Mouse (Mus musculus) embryonic facial prominence, embryonic 12.5 days (tissue): ENCODE measurements around the gene Ccdc182. TPM values are rescaled to one million over a fixed set of nuclear protein-coding genes. Genes with fewer than 3 reads are reported as not detected.
A peak's percentile ranks its signal among the peaks of the same experiment; 100 is the strongest.

ENCODE experiments used
- ATAC-seq: fragments of 200-750 bp; cut with Nextera tagmentation; 2 replicates; pipeline ENCODE4 v1.8.0; 2017; ENCODE audit not compliant: insufficient number of reproducible peaks, insufficient read depth, low FRiP score, low TSS enrichment
- H3K27ac ChIP-seq: fragments of 300-500 bp; sonication (generic); 2 replicates; pipeline ENCODE4 v1.5.1; 2016; ENCODE audit warnings: mild to moderate bottlenecking
- H3K27me3 ChIP-seq: fragments of 300-500 bp; sonication (generic); 2 replicates; pipeline ENCODE4 v1.6.1; 2016; ENCODE audit warnings: mild to moderate bottlenecking, moderate library complexity
- H3K36me3 ChIP-seq: fragments of 300-500 bp; sonication (generic); 2 replicates; pipeline ENCODE4 v1.6.1; 2016; ENCODE audit warnings: mild to moderate bottlenecking
- H3K4me1 ChIP-seq: fragments of 300-500 bp; sonication (generic); 2 replicates; pipeline ENCODE4 v1.6.1; 2016
- H3K4me2 ChIP-seq: fragments of 300-500 bp; sonication (generic); replicated peaks from 2 replicates; pipeline ENCODE4 v1.6.1; 2016; ENCODE audit warnings: mild to moderate bottlenecking, moderate library complexity
- H3K4me3 ChIP-seq: fragments of 300-500 bp; sonication (generic); 2 replicates; pipeline ENCODE4 v1.5.1; 2016; ENCODE audit warnings: mild to moderate bottlenecking
- H3K9ac ChIP-seq: fragments of 300-500 bp; sonication (generic); 2 replicates; pipeline ENCODE4 v1.6.1; 2016; ENCODE audit warnings: mild to moderate bottlenecking, moderate library complexity
- H3K9me3 ChIP-seq: fragments of 300-500 bp; sonication (generic); 2 replicates; pipeline ENCODE4 v1.6.1; 2016; ENCODE audit warnings: mild to moderate bottlenecking, moderate library complexity
- WGBS: fragments of 180-500 bp; shearing (Covaris S2); methylation state at CpG from one replicate; pipeline ENCODE4 v1.1.7; 2016; 5-methylcytosine and 5-hydroxymethylcytosine counted together
- polyA plus RNA-seq: library from polyadenylated mRNA; unstranded; fragments of >200 nt; fragmentation: Nextera tagmentation; extraction: Ambion mirVana; gene quantifications from 2 replicates; pipeline ENCODE4 v1.2.1, GENCODE M21; 2016

Ccdc182 gene
- polyA plus RNA-seq, result 0.93 and 1.9 TPM in 2 replicates

DNA sequence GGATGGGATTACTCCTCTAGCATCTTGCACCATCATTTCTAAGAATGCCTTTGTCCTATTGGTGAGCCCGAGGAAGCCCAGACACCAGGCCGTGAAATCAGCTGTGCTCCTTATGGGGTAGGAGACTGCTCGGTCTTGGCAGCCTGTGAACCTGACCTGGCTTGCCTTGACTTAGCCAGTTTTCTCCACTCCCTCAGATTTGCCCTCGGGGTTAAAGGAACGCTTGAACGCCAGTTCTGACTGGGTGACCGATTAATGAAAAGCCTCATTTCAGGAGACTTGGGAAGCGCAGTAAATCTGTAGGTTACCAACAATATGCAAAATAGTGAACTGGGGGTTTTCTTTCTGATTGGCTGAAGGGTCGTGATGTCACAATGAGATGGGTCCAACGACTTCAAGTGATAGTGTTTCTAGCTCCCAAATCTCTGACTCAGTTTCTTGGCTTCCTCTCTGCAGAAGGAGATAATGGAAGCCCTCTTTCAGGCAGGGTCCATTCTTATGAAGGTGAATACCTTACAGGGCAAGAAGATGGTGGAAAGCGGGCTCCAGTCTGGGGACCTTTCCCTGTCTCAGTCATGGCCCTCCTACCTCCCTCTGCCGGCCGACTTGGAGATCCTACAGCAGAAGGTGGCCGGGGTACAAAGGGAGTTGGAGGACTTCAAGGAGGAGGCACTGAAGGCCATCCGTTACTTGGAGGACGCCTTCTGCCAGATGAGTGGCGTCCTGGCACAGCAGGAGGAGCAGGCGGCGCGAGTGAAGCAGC, at the start of gene Ccdc182:
Gene Ccdc182, plus strand, starts transcription at position 428 of the 763 bp plus-strand sequence.
- Histone ChIP-seq H3K4me1 (0 out of 2 replicates have a peak, but pooled peaks cover 5% of the 10 kb centered on the region), H3K36me3 (no peaks in the 10 kb centered on the region), H3K27ac (no peak within 1 kb of the TSS), H3K9ac (peak within 1 kb of the TSS; percentile 15; the same call in 1 of the 2 replicates), H3K27me3 (no peaks in the 10 kb centered on the region), H3K9me3 (no peaks in the 10 kb centered on the region), H3K4me3 (peak within 1 kb of the TSS; percentile 27), H3K4me2 (peak within 1 kb of the TSS; percentile 49)
- no peak for ATAC-seq
- 27% methylated on average over 20 of the region's 20 CpGs for WGBS

DNA sequence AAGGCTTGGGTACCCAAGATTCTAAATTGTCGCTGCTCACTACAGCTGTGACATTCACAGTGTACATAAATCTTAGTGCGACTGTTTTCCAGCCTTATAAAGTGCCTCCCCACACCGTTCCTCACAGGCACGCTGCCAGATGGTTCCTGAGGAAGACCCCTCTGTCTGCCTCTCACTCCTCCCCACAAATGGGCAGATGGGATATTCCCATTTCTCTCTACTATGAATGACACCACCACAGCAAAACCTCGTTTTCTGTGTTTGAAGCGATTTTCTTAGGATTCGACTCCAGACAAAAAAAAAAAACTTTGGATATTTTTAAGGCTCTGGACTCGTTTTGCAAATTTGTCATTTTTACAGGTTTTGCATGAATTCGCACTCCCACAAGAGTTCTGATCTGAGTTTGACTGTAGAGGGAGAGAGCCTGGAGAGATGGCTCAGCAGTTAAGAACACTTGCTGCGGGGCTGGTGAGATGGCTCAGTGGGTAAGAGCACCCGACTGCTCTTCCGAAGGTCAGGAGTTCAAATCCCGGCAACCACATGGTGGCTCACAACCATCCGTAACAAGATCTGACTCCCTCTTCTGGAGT, 48.2 kb upstream of the Ccdc182 start:
- ATAC-seq, result no peak
- Histone ChIP-seq H3K9ac (no peak overlapping the region), H3K27me3 (no peaks in the 10 kb centered on the region), H3K27ac (no peak overlapping the region), H3K36me3 (no peaks in the 10 kb centered on the region), H3K4me3 (no peak overlapping the region), H3K4me1 (peaks cover 11% of the 10 kb centered on the region), H3K9me3 (no peaks in the 10 kb centered on the region), H3K4me2 (no peak overlapping the region)
- WGBS, result 84% methylated on average over 14 of the region's 14 CpGs

DNA sequence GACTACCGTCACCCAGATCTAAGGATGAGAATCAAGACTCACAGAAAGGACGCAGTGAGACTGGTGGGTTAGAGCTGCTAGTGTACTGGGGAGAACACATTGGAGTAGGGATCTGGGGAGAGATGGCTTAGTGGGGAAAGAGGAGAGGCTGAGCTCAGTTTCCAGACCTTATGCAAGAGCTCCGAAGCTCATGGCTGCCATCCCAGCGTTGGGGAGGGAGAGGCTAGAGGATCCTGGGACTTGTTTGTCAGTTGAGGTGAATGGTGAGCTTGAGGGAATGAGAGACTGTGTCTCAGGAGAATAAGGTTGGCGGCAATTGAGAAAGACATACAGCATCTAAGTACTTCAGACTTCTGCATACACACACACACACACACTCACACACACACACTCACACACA, 45.2 kb upstream of the Ccdc182 start:
- WGBS, result 49% methylated on average over 5 of the region's 5 CpGs
- H3K27ac ChIP-seq, result no peak overlapping the region
- no peak overlapping the region for H3K4me3 ChIP-seq
- H3K9me3 ChIP-seq, result no peaks in the 10 kb centered on the region
- peaks cover 11% of the 10 kb centered on the region for H3K4me1 ChIP-seq
- no peak overlapping the region for H3K4me2 ChIP-seq
- H3K9ac ChIP-seq, result no peak overlapping the region
- ATAC-seq, result no peak
- H3K27me3 ChIP-seq, result no peaks in the 10 kb centered on the region
- no peaks in the 10 kb centered on the region for H3K36me3 ChIP-seq

DNA sequence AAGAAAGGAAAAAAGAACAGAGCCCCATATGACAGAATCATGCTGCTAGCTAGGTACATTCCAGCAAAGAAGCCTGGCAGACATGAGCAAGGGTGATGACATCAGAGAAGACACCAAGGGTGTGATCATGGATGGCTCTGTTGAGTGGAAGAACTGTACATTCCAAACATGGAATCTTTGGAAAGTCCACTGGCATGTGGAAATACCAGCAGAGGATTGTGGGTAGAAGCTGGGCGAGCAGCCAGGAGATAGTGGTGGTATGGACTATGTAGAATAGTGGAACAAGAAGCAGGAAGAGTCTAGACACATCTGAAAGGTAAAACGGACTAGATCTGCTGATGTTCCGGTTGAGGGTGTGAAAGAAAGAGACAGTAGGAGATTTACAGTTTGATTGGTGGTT, 43.3 kb upstream of the Ccdc182 start:
- Histone ChIP-seq H3K4me2 (no peak overlapping the region), H3K36me3 (no peaks in the 10 kb centered on the region), H3K27me3 (no peaks in the 10 kb centered on the region), H3K27ac (no peak overlapping the region), H3K4me1 (peaks cover 11% of the 10 kb centered on the region), H3K9ac (no peak overlapping the region), H3K9me3 (no peaks in the 10 kb centered on the region), H3K4me3 (no peak overlapping the region)
- no peak for ATAC-seq
- WGBS, result 87% methylated on average over 3 of the region's 3 CpGs

DNA sequence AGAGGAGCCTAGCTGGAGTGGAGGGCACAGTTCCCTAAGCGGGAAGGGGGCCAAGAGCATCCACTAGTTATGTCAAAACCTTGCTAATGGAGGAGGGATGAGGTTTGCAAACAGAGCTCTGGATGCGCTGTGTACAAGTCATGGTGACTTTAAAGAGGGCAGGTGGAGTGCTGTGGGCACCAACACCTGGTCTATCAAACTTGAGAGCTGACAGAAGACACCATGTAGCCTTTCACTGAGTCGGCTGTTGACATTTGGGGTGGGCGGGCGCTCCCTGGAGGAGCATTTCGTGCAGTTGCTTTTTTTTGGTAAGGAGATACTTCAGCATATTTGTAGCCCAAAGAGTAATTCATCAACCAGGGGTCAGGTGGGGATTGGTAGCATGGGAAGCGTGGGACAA, 42.6 kb upstream of the Ccdc182 start:
- no peak for ATAC-seq
- Histone ChIP-seq H3K4me3 (no peak overlapping the region), H3K27me3 (no peaks in the 10 kb centered on the region), H3K9ac (no peak overlapping the region), H3K4me1 (peaks cover 11% of the 10 kb centered on the region), H3K27ac (no peak overlapping the region), H3K4me2 (no peak overlapping the region), H3K9me3 (no peaks in the 10 kb centered on the region), H3K36me3 (no peaks in the 10 kb centered on the region)
- WGBS, result 72% methylated on average over 7 of the region's 7 CpGs

DNA sequence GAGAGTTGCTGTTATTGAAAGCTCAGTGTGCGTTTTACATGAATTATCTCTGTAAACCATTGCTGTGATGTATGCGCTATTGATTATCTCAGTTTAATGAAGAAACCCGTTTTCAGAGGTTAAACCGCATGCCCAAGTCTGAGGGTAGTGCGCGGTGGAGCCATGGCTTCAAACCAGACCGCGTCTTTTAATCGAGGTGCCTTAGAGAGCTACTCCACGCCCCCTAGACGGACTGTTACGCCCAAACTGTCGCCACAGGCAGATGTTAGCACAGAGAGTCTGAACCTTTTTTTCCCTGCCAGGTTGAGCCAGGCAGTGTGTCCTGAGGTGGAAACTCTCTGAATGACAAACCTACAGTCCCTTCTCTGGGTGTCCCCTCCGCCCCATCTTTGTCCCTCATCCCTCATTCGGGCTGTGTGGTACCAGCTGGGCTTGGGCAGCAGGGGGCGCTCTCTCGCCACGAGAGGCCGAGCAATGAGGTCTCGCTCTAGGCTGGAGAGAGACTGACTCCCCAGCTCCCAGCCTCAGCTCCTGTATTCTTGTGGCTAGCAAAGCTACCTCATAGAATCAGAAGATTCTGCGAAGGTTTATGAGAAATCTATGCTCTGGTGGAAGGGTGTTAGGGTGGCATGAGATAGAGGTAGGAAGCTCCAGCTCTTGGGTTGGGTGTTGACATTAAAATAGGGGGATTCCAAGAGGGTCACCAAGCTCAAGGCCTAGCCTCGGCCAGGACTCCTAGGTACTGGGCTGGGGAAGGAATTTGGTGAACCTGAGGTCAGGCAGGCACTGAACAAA, 41.7 kb upstream of the Ccdc182 start:
- peak overlapping the region; percentile 7; the same call in 1 of the 2 replicates for H3K27ac ChIP-seq
- peak; percentile 86 for ATAC-seq
- H3K4me3 ChIP-seq, result no peak overlapping the region
- H3K4me1 ChIP-seq, result peaks cover 11% of the 10 kb centered on the region
- H3K4me2 ChIP-seq, result peak overlapping the region; percentile 35
- H3K36me3 ChIP-seq, result no peaks in the 10 kb centered on the region
- H3K27me3 ChIP-seq, result no peaks in the 10 kb centered on the region
- H3K9ac ChIP-seq, result no peak overlapping the region
- WGBS, result 17% methylated on average over 22 of the region's 22 CpGs
- H3K9me3 ChIP-seq, result no peaks in the 10 kb centered on the region

DNA sequence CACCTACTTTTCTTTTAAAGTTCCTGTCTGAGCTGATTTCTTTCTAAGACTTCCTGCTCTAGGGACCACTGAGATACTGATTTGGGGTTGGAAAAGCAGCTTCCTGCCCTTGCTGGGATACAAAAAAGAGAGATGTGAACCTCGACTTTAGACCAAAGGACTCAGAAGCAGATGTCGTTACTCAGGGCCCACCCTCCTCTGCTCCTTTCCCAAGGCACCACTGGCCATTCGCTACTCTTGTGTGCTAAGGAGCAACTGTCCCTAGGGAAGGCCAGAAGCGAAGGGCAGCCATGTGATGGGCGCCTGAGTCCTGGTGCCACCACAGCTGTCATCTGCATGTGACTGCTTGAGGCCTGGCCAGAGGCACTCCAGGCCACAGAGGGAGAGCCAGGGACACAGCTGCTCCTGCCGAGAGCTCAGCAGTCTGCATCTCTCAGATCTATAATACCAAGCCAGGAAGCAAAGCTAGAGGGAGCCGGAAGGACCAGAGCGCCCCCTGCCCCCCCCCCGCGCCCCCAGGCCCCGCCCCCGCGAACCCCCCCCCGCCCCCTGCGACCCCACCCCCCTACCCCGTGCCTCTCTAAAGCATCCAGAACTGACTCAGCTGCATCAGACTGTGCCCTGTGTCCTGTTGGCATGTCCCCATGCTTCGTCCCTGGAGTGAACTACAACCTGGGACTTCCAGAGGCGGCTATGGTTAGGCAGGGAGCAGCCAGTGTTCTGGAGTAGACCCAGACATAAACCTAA, 40.9 kb upstream of the Ccdc182 start:
- Histone ChIP-seq H3K4me3 (no peak overlapping the region), H3K36me3 (no peaks in the 10 kb centered on the region), H3K27ac (peak overlapping the region; percentile 7; the same call in 1 of the 2 replicates), H3K4me1 (peaks cover 11% of the 10 kb centered on the region), H3K9me3 (no peaks in the 10 kb centered on the region), H3K9ac (no peak overlapping the region), H3K27me3 (no peaks in the 10 kb centered on the region), H3K4me2 (no peak overlapping the region)
- WGBS, result 29% methylated on average over 10 of the region's 18 CpGs
- ATAC-seq, result no peak

DNA sequence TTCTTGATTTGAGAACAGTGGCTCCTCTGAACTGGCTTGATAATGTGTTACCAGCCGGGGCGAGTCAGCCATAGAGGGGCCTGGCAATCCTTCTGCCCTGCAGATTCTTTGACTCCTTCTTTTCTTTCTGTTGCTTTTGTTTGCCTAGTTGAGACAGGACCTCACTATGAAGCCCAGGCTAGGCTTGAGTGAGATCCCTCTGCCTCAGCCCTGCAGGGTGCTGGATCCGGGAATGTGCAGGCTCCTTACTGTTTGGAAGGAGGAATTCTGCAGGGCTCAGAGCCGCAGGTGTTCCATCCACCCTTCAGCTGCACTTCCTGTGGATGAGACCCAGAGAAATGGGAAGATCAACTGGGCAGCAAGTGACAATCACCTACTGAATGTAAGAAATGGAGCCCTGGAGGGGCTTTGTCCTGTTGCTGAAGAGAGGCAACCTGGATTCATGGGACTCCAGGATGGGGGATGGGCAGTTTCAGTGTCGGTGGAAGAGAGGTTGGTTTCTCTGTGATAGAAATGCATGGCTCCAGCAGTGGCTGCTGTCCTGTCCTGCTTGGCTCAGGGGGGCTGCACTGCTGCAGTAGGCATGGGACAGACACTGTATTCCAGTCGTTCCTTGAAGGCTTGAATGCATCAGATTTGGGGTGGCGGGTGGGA, 40.2 kb upstream of the Ccdc182 start:
- no peak for ATAC-seq
- no peaks in the 10 kb centered on the region for H3K27me3 ChIP-seq

DNA sequence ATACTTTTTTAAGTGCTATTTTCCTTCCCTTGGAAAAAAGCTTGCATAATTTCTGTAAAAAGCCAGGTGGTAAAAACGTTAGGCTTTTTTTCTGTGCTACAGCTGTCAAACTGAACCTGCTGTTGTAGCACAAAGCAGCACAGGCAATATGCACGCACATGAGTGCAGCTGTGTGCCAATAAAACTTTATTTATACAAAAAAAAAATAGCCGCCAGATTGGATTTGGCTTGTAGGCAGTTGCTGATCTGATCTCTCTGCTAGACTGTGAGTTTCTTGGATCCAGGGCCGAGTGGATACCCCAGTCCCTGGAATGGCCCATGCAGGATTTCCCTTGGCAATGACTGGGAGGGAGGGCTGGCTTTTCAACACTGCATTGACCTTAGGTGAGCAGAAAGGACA, 36.2 kb upstream of the Ccdc182 start:
- 80% methylated on average over 4 of the region's 4 CpGs for WGBS
- Histone ChIP-seq H3K27ac (no peak overlapping the region), H3K9ac (no peak overlapping the region)

More for the DNA sequence above, 40.2 kb upstream of the Ccdc182 start:
- Histone ChIP-seq H3K9ac (no peak overlapping the region), H3K4me3 (no peak overlapping the region), H3K9me3 (0 out of 2 replicates have a peak, but pooled peaks cover 7% of the 10 kb centered on the region), H3K4me2 (no peak overlapping the region), H3K4me1 (peaks cover 11% of the 10 kb centered on the region), H3K27ac (no peak overlapping the region), H3K36me3 (no peaks in the 10 kb centered on the region)
- WGBS, result 37% methylated on average over 7 of the region's 7 CpGs

DNA sequence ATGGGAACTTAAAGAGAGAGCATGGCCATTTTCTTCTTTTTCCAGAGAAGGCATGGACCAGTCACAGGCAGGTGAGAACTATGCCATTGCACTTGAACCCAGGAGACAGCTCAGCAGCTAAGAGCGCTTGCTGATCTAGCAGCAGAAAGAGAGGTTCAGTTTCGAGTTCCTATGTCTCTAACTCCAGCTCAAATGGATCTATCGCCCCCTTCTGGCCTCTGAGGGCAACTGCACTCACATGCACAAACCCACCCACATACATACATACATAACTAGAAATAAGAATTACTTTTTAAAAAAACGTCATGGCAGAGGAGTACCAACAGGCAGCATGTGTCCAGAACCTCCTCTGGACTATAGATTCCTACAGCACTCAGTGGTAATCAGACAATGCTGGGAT, 35.6 kb upstream of the Ccdc182 start:
- Histone ChIP-seq H3K9ac (no peak overlapping the region), H3K27me3 (no peaks in the 10 kb centered on the region), H3K4me1 (peaks cover 2% of the 10 kb centered on the region), H3K36me3 (no peaks in the 10 kb centered on the region), H3K4me2 (no peak overlapping the region), H3K27ac (no peak overlapping the region), H3K9me3 (peaks cover 14% of the 10 kb centered on the region; the same call in 1 of the 2 replicates), H3K4me3 (no peak overlapping the region)
- 82% methylated on average over 4 of the region's 4 CpGs for WGBS
- no peak for ATAC-seq

More for the DNA sequence above, 36.2 kb upstream of the Ccdc182 start:
- Histone ChIP-seq H3K36me3 (no peaks in the 10 kb centered on the region), H3K4me3 (no peak overlapping the region), H3K4me1 (peaks cover 7% of the 10 kb centered on the region), H3K27me3 (no peaks in the 10 kb centered on the region), H3K4me2 (no peak overlapping the region), H3K9me3 (peaks cover 14% of the 10 kb centered on the region; the same call in 1 of the 2 replicates)
- no peak for ATAC-seq

DNA sequence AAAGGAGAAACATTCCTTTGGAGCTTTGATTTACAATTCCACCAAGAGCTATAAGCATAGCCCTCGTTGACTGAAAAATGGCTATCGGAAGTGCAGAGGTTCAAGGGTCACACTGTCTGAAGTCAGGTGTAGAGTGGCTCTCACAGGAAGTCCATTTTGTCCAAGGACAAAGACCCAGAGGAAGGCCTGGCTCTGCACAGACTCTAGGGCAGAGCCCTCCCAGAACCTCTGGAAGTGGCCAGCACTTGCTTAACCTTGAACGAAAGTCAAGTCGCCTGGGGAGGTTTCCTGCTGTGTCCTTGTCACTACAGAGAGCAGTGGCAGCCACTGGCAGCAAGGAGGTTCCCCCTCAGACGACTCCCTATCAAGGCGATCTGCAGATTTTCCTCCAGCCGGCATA, 33.4 kb upstream of the Ccdc182 start:
- no peak for ATAC-seq
- H3K36me3 ChIP-seq, result no peaks in the 10 kb centered on the region
- 45% methylated on average over 7 of the region's 7 CpGs for WGBS
- no peak overlapping the region for H3K9ac ChIP-seq
- H3K9me3 ChIP-seq, result peaks cover 14% of the 10 kb centered on the region; the same call in 1 of the 2 replicates
- no peaks in the 10 kb centered on the region for H3K27me3 ChIP-seq
- no peak overlapping the region for H3K4me3 ChIP-seq
- H3K4me1 ChIP-seq, result no peaks in the 10 kb centered on the region
- no peak overlapping the region for H3K4me2 ChIP-seq
- no peak overlapping the region for H3K27ac ChIP-seq
